Mouse (Mus musculus): ENCODE results near the gene Adcy4. TPM values are rescaled to one million over a fixed set of nuclear protein-coding genes. Genes with fewer than 3 reads are reported as not detected.
A peak's percentile ranks its signal among the peaks of the same experiment; 100 is the strongest.

The Adcy4 gene
- polyA plus RNA-seq, 1 experiment from 2014 or later, result 20.8 TPM

DNA sequence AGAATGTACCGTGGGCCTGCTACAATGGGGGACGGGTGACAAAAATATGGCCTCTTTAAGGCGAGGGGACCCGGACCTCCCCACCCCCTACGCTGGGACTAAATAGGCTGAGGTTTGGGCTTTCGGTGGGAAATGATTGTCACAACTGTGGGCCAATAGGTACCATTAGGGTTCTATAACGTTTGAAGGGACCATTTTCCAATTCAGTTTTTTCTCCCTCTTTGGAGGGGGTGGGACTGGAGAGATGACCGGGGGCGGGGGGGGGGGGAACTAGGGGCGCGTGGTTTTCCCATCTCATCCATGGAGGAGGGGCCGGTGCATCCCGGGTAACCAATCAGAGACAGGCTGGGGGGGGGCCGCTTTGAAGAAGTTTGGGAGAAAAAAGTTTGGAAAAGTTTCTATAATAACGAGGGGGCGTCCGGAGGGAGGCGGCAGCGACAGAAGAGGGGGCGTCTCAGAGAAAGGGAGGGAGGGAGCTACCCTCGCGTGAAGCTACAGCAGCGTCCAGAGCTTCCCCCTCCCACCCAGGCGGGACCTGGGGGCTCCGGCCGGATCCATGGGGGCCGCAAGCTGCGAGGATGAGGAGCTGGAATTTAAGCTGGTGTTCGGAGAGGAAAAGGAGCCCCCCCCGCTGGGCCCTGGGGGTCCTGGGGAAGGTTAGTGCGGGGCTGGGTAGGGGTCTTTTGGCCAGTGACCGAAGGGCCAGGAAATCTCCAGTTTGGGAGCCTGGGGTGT, 40.8 kb upstream of the Adcy4 start:
- peaks cover 27% of the 10 kb centered on the region for H3K4me1 ChIP-seq (replicated peaks; ENCODE audit: control insufficient read depth, insufficient read depth, low read length)
- H3K36me3 ChIP-seq (ENCODE audit: control insufficient read depth, insufficient read depth, low read length), result peaks cover 7% of the 10 kb centered on the region; the same call in 1 of the 2 replicates
- under 1% methylated on average over 32 of the region's 32 CpGs for WGBS
- H3K4me3 ChIP-seq (ENCODE audit: low read length), result peak overlapping the region; percentile 69
- peak overlapping the region; percentile 98 for H3K27ac ChIP-seq (ENCODE audit: low read length)
- no peaks in the 10 kb centered on the region for H3K9me3 ChIP-seq (ENCODE audit: control insufficient read depth, low read length)
- H3K4me2 ChIP-seq (ENCODE audit: low read depth, low read length), result peak overlapping the region; percentile 60
- no peaks in the 10 kb centered on the region for H3K27me3 ChIP-seq (ENCODE audit: control insufficient read depth, insufficient read depth, low read depth, low read length)
- H3K9ac ChIP-seq (ENCODE audit: low read length), result peak overlapping the region; percentile 87
- peak; percentile 26 for ATAC-seq (ENCODE audit: low read depth)

DNA sequence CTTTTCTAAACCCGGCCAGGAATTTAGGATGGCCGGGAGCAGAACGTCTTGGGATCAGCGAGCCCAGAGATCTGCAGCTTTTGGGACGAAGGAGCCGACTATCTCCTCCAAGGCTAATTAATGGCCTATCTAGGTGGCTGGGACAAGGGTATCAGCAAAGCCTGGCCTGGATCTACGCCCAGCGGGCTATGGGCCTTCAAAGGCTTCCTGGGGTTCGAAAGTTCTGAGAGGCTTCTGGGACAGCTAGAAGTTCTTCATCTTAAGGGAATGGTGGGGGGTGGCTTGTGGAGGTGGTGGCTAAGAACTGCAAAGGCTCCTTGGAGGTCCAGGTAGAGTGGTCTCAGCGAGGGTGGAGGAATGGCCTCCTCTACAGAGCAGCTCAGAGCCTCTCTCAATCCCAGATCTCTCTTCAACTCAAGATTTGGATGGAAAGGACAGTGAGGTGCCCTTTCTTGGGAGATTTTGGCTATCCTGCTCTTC, 40.1 kb upstream of the Adcy4 start:
- WGBS, result under 1% methylated on average over 10 of the region's 10 CpGs
- Histone ChIP-seq H3K9ac (ENCODE audit: low read length) (peak overlapping the region; percentile 87), H3K4me2 (ENCODE audit: low read depth, low read length) (peak overlapping the region; percentile 60), H3K4me3 (ENCODE audit: low read length) (peak overlapping the region; percentile 69), H3K27me3 (ENCODE audit: control insufficient read depth, insufficient read depth, low read depth, low read length) (no peaks in the 10 kb centered on the region), H3K27ac (ENCODE audit: low read length) (peak overlapping the region; percentile 98), H3K4me1 (replicated peaks; ENCODE audit: control insufficient read depth, insufficient read depth, low read length) (peaks cover 26% of the 10 kb centered on the region), H3K36me3 (ENCODE audit: control insufficient read depth, insufficient read depth, low read length) (peaks cover 2% of the 10 kb centered on the region; the same call in 1 of the 2 replicates), H3K9me3 (ENCODE audit: control insufficient read depth, low read length) (no peaks in the 10 kb centered on the region)
- ATAC-seq (ENCODE audit: low read depth), result peak; percentile 8; the same call in 1 of the 2 replicates

DNA sequence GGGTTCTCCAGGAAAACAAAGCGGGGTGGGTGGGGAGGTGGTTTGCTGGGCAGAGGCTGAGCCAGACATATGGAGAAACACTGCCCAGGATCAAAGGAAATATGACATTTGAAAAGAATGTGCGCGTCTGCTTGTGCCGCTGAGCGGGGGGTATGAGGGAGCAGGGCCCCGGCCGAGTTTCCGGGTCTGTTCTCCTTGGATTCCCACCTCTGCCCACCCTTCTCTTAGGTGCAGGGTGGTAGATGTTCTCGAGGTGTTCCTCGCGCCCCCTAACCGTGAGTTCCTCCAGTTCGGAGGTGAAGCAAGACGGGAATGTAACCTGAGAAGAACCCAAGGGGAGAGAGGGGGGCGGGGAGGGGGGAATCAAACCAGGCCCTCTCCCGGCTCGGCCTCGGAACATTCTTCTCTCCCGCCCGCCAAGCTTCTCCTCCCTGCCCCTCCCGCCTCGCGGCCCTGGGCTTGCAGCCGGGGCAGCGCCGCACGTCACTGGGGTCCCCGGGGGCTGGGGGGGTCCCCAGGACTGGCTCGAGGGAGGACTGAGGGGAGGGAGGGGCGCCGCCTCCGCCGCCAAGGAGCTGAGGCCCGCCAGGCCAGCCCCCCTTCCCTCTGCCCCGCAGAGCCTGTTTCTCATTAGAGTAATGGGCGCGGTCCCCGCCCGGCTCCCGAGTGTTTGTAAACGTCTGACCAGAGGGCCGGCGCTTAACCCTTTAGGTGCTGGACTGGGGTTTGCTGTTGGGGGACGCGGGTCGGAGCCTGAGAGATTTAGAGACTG, 39.3 kb upstream of the Adcy4 start, which contains the start of gene Nfatc4:
TSS of gene Nfatc4 (plus strand) at position 154 of the 772 bp plus-strand sequence.
- Histone ChIP-seq H3K27ac (ENCODE audit: low read length) (peak within 1 kb of the TSS; percentile 98), H3K4me1 (replicated peaks; ENCODE audit: control insufficient read depth, insufficient read depth, low read length) (peaks cover 22% of the 10 kb centered on the region), H3K4me3 (ENCODE audit: low read length) (peak within 1 kb of the TSS; percentile 69), H3K4me2 (ENCODE audit: low read depth, low read length) (peak within 1 kb of the TSS; percentile 60), H3K36me3 (ENCODE audit: control insufficient read depth, insufficient read depth, low read length) (no peaks in the 10 kb centered on the region), H3K9me3 (ENCODE audit: control insufficient read depth, low read length) (no peaks in the 10 kb centered on the region), H3K9ac (ENCODE audit: low read length) (peak within 1 kb of the TSS; percentile 87), H3K27me3 (ENCODE audit: control insufficient read depth, insufficient read depth, low read depth, low read length) (no peaks in the 10 kb centered on the region)
- ATAC-seq (ENCODE audit: low read depth), result peak; percentile 89
- under 1% methylated on average over 46 of the region's 46 CpGs for WGBS

DNA sequence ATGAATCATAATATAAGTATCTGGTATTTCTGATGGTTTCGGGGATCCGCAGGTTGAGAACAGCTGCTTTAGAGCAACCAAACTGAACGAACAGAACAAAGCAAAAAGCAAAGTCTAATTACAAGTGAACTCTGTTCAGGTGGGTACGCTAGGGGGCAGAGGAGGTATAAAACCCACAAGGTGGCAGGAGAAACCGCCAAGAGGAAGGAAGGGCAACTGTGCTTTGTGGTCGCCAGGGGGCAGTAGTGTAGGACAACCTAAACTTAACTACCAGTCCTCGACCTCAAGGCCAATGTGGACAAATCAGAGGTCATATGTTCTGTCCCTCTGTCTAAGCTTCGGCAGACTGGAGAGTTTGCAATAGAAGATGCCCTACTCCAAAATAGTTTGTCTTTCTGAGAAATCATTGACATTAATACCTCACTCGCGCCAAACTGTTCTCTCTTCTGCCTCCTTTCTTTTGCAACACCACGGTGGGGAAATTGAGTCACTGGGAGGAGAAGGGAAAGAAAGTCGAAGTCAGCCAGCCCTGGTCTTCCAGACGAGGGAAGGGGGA, 38.6 kb upstream of the Adcy4 start:
- Histone ChIP-seq H3K36me3 (ENCODE audit: control insufficient read depth, insufficient read depth, low read length) (no peaks in the 10 kb centered on the region), H3K27me3 (ENCODE audit: control insufficient read depth, insufficient read depth, low read depth, low read length) (no peaks in the 10 kb centered on the region), H3K4me1 (replicated peaks; ENCODE audit: control insufficient read depth, insufficient read depth, low read length) (peaks cover 19% of the 10 kb centered on the region), H3K4me3 (ENCODE audit: low read length) (peak overlapping the region; percentile 69), H3K9ac (ENCODE audit: low read length) (peak overlapping the region; percentile 87), H3K4me2 (ENCODE audit: low read depth, low read length) (peak overlapping the region; percentile 60), H3K9me3 (ENCODE audit: control insufficient read depth, low read length) (no peaks in the 10 kb centered on the region), H3K27ac (ENCODE audit: low read length) (peak overlapping the region; percentile 98)
- 3% methylated on average over 13 of the region's 13 CpGs for WGBS
- ATAC-seq (ENCODE audit: low read depth), result peak; percentile 15

DNA sequence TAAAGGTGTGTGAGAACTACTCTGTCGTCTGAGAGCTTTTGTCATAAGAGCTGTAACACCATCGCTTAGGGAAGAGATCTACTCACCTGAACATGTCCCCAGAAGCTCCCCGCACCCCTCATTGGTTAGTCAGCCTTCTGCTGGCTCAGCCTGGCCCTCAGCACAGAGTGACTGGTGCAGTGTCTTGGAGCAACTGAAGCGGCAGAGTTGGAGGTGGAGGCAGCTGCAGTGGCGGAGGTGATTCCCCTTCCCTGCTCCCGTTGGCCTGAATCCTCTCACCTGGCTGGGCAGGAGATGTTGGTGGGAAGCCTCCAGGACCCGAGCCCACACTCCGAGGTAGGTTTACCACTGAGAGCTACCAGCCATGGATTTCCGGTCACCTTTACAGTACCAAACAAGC, 36.7 kb upstream of the Adcy4 start:
- H3K36me3 ChIP-seq (ENCODE audit: control insufficient read depth, insufficient read depth, low read length), result no peaks in the 10 kb centered on the region
- ATAC-seq (ENCODE audit: low read depth), result no peak
- 80% methylated on average over 9 of the region's 9 CpGs for WGBS
- H3K4me2 ChIP-seq (ENCODE audit: low read depth, low read length), result no peak overlapping the region
- H3K4me1 ChIP-seq (replicated peaks; ENCODE audit: control insufficient read depth, insufficient read depth, low read length), result peaks cover 5% of the 10 kb centered on the region
- no peaks in the 10 kb centered on the region for H3K9me3 ChIP-seq (ENCODE audit: control insufficient read depth, low read length)
- H3K27ac ChIP-seq (ENCODE audit: low read length), result no peak overlapping the region
- H3K4me3 ChIP-seq (ENCODE audit: low read length), result no peak overlapping the region
- H3K9ac ChIP-seq (ENCODE audit: low read length), result no peak overlapping the region
- no peaks in the 10 kb centered on the region for H3K27me3 ChIP-seq (ENCODE audit: control insufficient read depth, insufficient read depth, low read depth, low read length)

DNA sequence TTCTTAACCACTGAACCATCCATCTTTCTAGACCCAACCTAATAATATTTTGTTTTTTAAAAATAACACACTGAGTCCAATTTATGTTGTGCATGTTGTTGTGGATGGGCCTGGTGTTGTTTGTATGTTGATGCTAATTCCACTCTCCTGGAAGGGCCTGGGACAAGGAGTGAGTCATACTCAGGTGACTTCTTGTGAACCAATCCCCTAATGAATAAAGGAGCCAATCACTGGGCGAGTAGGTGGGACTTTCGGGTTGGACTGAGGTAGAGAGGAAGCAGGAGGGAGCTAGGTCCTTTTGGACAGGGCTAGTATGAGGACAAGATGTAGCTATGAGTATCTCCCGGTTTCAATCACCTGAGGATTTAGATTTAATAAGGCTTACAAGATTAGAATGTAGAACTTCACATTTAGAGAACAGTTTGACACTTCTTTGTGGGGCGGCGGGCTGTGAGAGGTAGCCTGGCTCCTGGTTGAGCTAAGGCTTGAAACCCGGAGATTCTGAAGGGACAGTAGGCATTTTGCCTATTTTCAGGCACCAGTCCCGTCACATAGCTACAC, 36.0 kb upstream of the Adcy4 start:
- no peak for ATAC-seq (ENCODE audit: low read depth)
- no peaks in the 10 kb centered on the region for H3K9me3 ChIP-seq (ENCODE audit: control insufficient read depth, low read length)
- no peaks in the 10 kb centered on the region for H3K36me3 ChIP-seq (ENCODE audit: control insufficient read depth, insufficient read depth, low read length)
- no peak overlapping the region for H3K4me3 ChIP-seq (ENCODE audit: low read length)
- no peaks in the 10 kb centered on the region for H3K27me3 ChIP-seq (ENCODE audit: control insufficient read depth, insufficient read depth, low read depth, low read length)
- H3K27ac ChIP-seq (ENCODE audit: low read length), result no peak overlapping the region
- H3K4me2 ChIP-seq (ENCODE audit: low read depth, low read length), result no peak overlapping the region
- 77% methylated on average over 7 of the region's 7 CpGs for whole genome bisulfite sequencing
- H3K4me1 ChIP-seq (replicated peaks; ENCODE audit: control insufficient read depth, insufficient read depth, low read length), result peaks cover 7% of the 10 kb centered on the region
- H3K9ac ChIP-seq (ENCODE audit: low read length), result no peak overlapping the region

DNA sequence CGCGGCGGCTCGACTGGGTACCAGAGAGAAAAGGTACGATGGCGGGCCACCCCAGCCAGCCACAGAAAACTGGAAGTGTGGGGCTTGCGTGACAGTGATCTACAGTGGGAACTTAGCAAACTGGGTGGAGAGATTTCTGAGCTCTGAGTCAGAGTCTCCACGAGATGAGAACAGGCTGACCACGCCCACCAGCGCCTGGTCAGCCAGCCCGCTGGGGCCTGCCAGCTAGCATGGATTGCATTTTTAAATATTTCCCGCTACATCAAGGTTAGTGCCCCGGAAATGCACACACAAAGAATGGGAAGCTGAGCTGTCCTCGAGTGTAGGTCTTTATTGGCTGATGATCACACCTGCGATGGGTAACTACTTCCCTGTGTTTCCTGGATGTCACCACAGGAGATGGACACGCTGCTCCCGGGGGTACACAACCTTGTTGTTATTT, 31.4 kb upstream of the Adcy4 start:
- peak; percentile 89 for ATAC-seq (ENCODE audit: low read depth)
- Histone ChIP-seq H3K4me3 (ENCODE audit: low read length) (peak overlapping the region; percentile 49), H3K4me2 (ENCODE audit: low read depth, low read length) (peak overlapping the region; percentile 64), H3K27ac (ENCODE audit: low read length) (0 out of 2 replicates have a peak overlapping the region, but pooled peaks have one; percentile 3), H3K9ac (ENCODE audit: low read length) (peak overlapping the region; percentile 48), H3K36me3 (ENCODE audit: control insufficient read depth, insufficient read depth, low read length) (no peaks in the 10 kb centered on the region), H3K9me3 (ENCODE audit: control insufficient read depth, low read length) (no peaks in the 10 kb centered on the region), H3K27me3 (ENCODE audit: control insufficient read depth, insufficient read depth, low read depth, low read length) (no peaks in the 10 kb centered on the region), H3K4me1 (replicated peaks; ENCODE audit: control insufficient read depth, insufficient read depth, low read length) (peaks cover 6% of the 10 kb centered on the region)
- 11% methylated on average over 17 of the region's 17 CpGs for WGBS

DNA sequence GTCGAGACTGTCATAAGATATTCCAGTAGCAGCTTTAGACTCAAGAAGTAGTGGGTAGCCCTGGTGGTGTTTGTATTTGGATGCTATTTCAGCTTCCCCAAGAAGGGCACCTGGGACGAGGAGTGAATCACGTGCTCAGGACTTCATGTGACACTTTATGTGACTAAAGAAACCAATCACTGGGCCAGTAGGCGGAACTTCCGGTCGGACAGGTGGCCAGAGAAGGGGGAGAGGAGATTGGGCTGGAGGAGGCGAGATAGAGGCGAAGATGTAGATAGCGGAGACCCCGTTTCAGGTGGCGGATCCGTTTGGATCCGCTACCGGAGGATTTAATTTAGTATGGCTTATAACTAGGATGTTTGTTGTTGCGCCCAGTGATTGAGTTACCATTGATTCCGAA, 31.0 kb upstream of the Adcy4 start:
- H3K9me3 ChIP-seq (ENCODE audit: control insufficient read depth, low read length), result no peaks in the 10 kb centered on the region
- H3K9ac ChIP-seq (ENCODE audit: low read length), result peak overlapping the region; percentile 48
- H3K27me3 ChIP-seq (ENCODE audit: control insufficient read depth, insufficient read depth, low read depth, low read length), result no peaks in the 10 kb centered on the region
- 0 out of 2 replicates have a peak overlapping the region, but pooled peaks have one; percentile 3 for H3K27ac ChIP-seq (ENCODE audit: low read length)
- peak; percentile 60 for ATAC-seq (ENCODE audit: low read depth)
- 12% methylated on average over 16 of the region's 16 CpGs for WGBS
- H3K36me3 ChIP-seq (ENCODE audit: control insufficient read depth, insufficient read depth, low read length), result no peaks in the 10 kb centered on the region
- H3K4me1 ChIP-seq (replicated peaks; ENCODE audit: control insufficient read depth, insufficient read depth, low read length), result peaks cover 6% of the 10 kb centered on the region
- peak overlapping the region; percentile 49 for H3K4me3 ChIP-seq (ENCODE audit: low read length)
- H3K4me2 ChIP-seq (ENCODE audit: low read depth, low read length), result peak overlapping the region; percentile 64
